Mouse (Mus musculus) intestine, embryonic 15.5 days (tissue): ENCODE data around the gene Hist1h3g. TPM values are rescaled to one million over a fixed set of nuclear protein-coding genes. Genes with fewer than 3 reads are reported as not detected.
A peak's percentile ranks its signal among the peaks of the same experiment; 100 is the strongest.

ENCODE experiments used
- ATAC-seq: fragments of 200-750 bp; cut with Nextera tagmentation; 2 replicates; pipeline ENCODE4 v1.8.0; 2017; ENCODE audit warnings: moderate TSS enrichment, moderate library complexity
- H3K27ac ChIP-seq: fragments of 300-500 bp; sonication (generic); 2 replicates; pipeline ENCODE4 v1.5.1; 2015; ENCODE audit warnings: mild to moderate bottlenecking, inconsistent platforms
- H3K27me3 ChIP-seq: fragments of 300-500 bp; sonication (generic); replicated peaks from 2 replicates; pipeline ENCODE4 v1.6.1; 2015; ENCODE audit warnings: inconsistent platforms
- H3K36me3 ChIP-seq: fragments of 300-500 bp; sonication (generic); 2 replicates; pipeline ENCODE4 v1.6.1; 2015; ENCODE audit warnings: inconsistent platforms
- H3K4me1 ChIP-seq: fragments of 300-500 bp; sonication (generic); replicated peaks from 2 replicates; pipeline ENCODE4 v1.6.1; 2015; ENCODE audit warnings: inconsistent platforms
- H3K4me2 ChIP-seq: fragments of 300-500 bp; sonication (generic); replicated peaks from 2 replicates; pipeline ENCODE4 v1.6.1; 2015; ENCODE audit warnings: mild to moderate bottlenecking, inconsistent platforms
- H3K4me3 ChIP-seq: fragments of 300-500 bp; sonication (generic); replicated peaks from 2 replicates; pipeline ENCODE4 v1.5.1; 2015; ENCODE audit warnings: inconsistent platforms
- H3K9ac ChIP-seq: fragments of 300-500 bp; sonication (generic); 2 replicates; pipeline ENCODE4 v1.6.1; 2015; ENCODE audit warnings: inconsistent platforms
- H3K9me3 ChIP-seq: fragments of 300-500 bp; sonication (generic); 2 replicates; pipeline ENCODE4 v1.6.1; 2016; ENCODE audit warnings: inconsistent platforms
- WGBS: fragments of 180-500 bp; shearing (Covaris S2); methylation state at CpG from one replicate; pipeline ENCODE4 v1.1.7; 2015; 5-methylcytosine and 5-hydroxymethylcytosine counted together
- polyA plus RNA-seq: library from polyadenylated mRNA; unstranded; fragments of >200 nt; fragmentation: Nextera tagmentation; extraction: Ambion mirVana; gene quantifications from 2 replicates; pipeline ENCODE4 v1.2.1, GENCODE M21; 2015

The Hist1h3g gene
- polyA plus RNA-seq, 1 experiment from 2014 or later, result 6.2 TPM

- peak; percentile 92 for ATAC-seq
- peaks cover 14% of the 10 kb centered on the region; the same call in 1 of the 2 replicates for H3K4me1 ChIP-seq
- peak within 1 kb of the TSS; percentile 62 for H3K9ac ChIP-seq
- H3K9me3 ChIP-seq, result no peaks in the 10 kb centered on the region
- H3K36me3 ChIP-seq, result no peaks in the 10 kb centered on the region
- H3K27me3 ChIP-seq, result no peaks in the 10 kb centered on the region
- peak within 1 kb of the TSS; percentile 51 for H3K4me3 ChIP-seq
- under 1% methylated on average over 43 of the region's 43 CpGs for WGBS
- H3K27ac ChIP-seq, result peak within 1 kb of the TSS; percentile 86
- peak within 1 kb of the TSS; percentile 75 for H3K4me2 ChIP-seq
These were observed 46.4 kb downstream of the Hist1h3g start, which contains the start of gene Hist1h4d for GRCm38 (mm10) chr13:23581408-23582218. Gene Hist1h4d (plus strand): TSS chr13:23581598.

GRCm38 (mm10) chr13:23582219-23583056 lies 47.2 kb downstream of the Hist1h3g start:
- Histone ChIP-seq H3K4me2 (peak overlapping the region; percentile 75), H3K9me3 (no peaks in the 10 kb centered on the region), H3K27me3 (no peaks in the 10 kb centered on the region), H3K9ac (peak overlapping the region; percentile 62), H3K4me1 (peaks cover 16% of the 10 kb centered on the region; the same call in 1 of the 2 replicates), H3K4me3 (peak overlapping the region; percentile 51), H3K27ac (peak overlapping the region; percentile 86), H3K36me3 (no peaks in the 10 kb centered on the region)
- WGBS, result 11% methylated on average over 6 of the region's 6 CpGs
- ATAC-seq, result no peak

GRCm38 (mm10) chr13:23583387-23584068 lies 48.3 kb downstream of the Hist1h3g start:
- no peak for ATAC-seq
- no peak overlapping the region for H3K9ac ChIP-seq
- H3K9me3 ChIP-seq, result no peaks in the 10 kb centered on the region
- peaks cover 16% of the 10 kb centered on the region; the same call in 1 of the 2 replicates for H3K4me1 ChIP-seq
- peak overlapping the region; percentile 6; the same call in 1 of the 2 replicates for H3K4me2 ChIP-seq
- no peak overlapping the region for H3K4me3 ChIP-seq
- H3K36me3 ChIP-seq, result no peaks in the 10 kb centered on the region
- H3K27me3 ChIP-seq, result no peaks in the 10 kb centered on the region
- peak overlapping the region; percentile 65 for H3K27ac ChIP-seq

- Histone ChIP-seq H3K4me1 (peaks cover 16% of the 10 kb centered on the region; the same call in 1 of the 2 replicates), H3K9me3 (no peaks in the 10 kb centered on the region), H3K4me2 (peak overlapping the region; percentile 68), H3K9ac (peak overlapping the region; percentile 31; the same call in 1 of the 2 replicates), H3K4me3 (0 out of 2 replicates have a peak overlapping the region, but pooled peaks have one; percentile 45), H3K27me3 (no peaks in the 10 kb centered on the region), H3K36me3 (no peaks in the 10 kb centered on the region), H3K27ac (peak overlapping the region; percentile 96)
- ATAC-seq, result no peak
These were observed 49.1 kb downstream of the Hist1h3g start for GRCm38 (mm10) chr13:23584331-23584730.

GRCm38 (mm10) chr13:23585029-23585441 lies 49.8 kb downstream of the Hist1h3g start:
- H3K36me3 ChIP-seq, result no peaks in the 10 kb centered on the region
- H3K4me2 ChIP-seq, result peak overlapping the region; percentile 68
- H3K9me3 ChIP-seq, result no peaks in the 10 kb centered on the region
- under 1% methylated on average over 21 of the region's 21 CpGs for WGBS
- H3K4me3 ChIP-seq, result peak overlapping the region; percentile 45
- H3K9ac ChIP-seq, result peak overlapping the region; percentile 51
- H3K27me3 ChIP-seq, result no peaks in the 10 kb centered on the region
- peaks cover 16% of the 10 kb centered on the region; the same call in 1 of the 2 replicates for H3K4me1 ChIP-seq
- ATAC-seq, result peak; percentile 18; the same call in 1 of the 2 replicates
- peak overlapping the region; percentile 96 for H3K27ac ChIP-seq

Other genes starting within 250 kb of the Hist1h3g start
- 34.5 and 40.5 TPM in 2 replicates for gene Zfp322a, start 166.2 kb upstream of the Hist1h3g start, polyA plus RNA-seq
- gene Abt1, start 111.6 kb upstream of the Hist1h3g start, polyA plus RNA-seq, result 11.2 TPM in 2 replicates
- 0.08 and 0.11 TPM in 2 replicates for gene Btn1a1, start 69.5 kb upstream of the Hist1h3g start, polyA plus RNA-seq
- 0.16 and 0.23 TPM in 2 replicates for gene Btn2a2, start 46.6 kb upstream of the Hist1h3g start, polyA plus RNA-seq
- 4.6 and 4.8 TPM in 2 replicates for gene Hist1h4h, start 4.4 kb upstream of the Hist1h3g start, polyA plus RNA-seq
- 6.7 TPM in 1 of 2 replicates, not detected in the other for gene Hist1h2af, start 1.5 kb upstream of the Hist1h3g start, polyA plus RNA-seq
- 1.1 and 1.3 TPM in 2 replicates for gene Hist1h2bh, start 8.0 kb downstream of the Hist1h3g start, polyA plus RNA-seq
- gene Hist1h3f, start 8.6 kb downstream of the Hist1h3g start, polyA plus RNA-seq, result 0.45 and 0.97 TPM in 2 replicates
- 0.88 and 1.0 TPM in 2 replicates for gene Hist1h4f, start 16.2 kb downstream of the Hist1h3g start, polyA plus RNA-seq
- 0.46 and 0.64 TPM in 2 replicates for gene Hist1h1d, start 17.8 kb downstream of the Hist1h3g start, polyA plus RNA-seq
- 3.5 and 4.3 TPM in 2 replicates for gene Hist1h3e, start 26.9 kb downstream of the Hist1h3g start, polyA plus RNA-seq
- gene Hist1h2ae, start 35.8 kb downstream of the Hist1h3g start, polyA plus RNA-seq, result 76.9 and 89.5 TPM in 2 replicates
- 7.1 and 11.5 TPM in 2 replicates for gene Hist1h2bg, start 36.0 kb downstream of the Hist1h3g start, polyA plus RNA-seq
- 4.2 and 4.5 TPM in 2 replicates for gene Hist1h2bf, start 38.8 kb downstream of the Hist1h3g start, polyA plus RNA-seq
- 1.8 and 3.0 TPM in 2 replicates for gene Hist1h2ad, start 39.0 kb downstream of the Hist1h3g start, polyA plus RNA-seq
- gene Hist1h3d, start 40.3 kb downstream of the Hist1h3g start, polyA plus RNA-seq, result 5.2 and 6.2 TPM in 2 replicates
- 98.7 and 101 TPM in 2 replicates for gene Hist1h4d, start 46.2 kb downstream of the Hist1h3g start, polyA plus RNA-seq
- 1.6 and 2.0 TPM in 2 replicates for gene Hist1h2be, start 85.7 kb downstream of the Hist1h3g start, polyA plus RNA-seq
- 17.6 and 21.2 TPM in 2 replicates for gene Hist1h1e, start 87.1 kb downstream of the Hist1h3g start, polyA plus RNA-seq
- gene Hist1h2ac, start 148.5 kb downstream of the Hist1h3g start, polyA plus RNA-seq, result 1.3 and 1.5 TPM in 2 replicates
- gene Hist1h2bc, start 148.8 kb downstream of the Hist1h3g start, polyA plus RNA-seq, result 79.3 and 89.9 TPM in 2 replicates
- gene Hist1h1t, start 160.4 kb downstream of the Hist1h3g start, polyA plus RNA-seq, result not detected in 2 replicates
- gene Hist1h4c, start 163.0 kb downstream of the Hist1h3g start, polyA plus RNA-seq, result 4.7 and 5.7 TPM in 2 replicates
- gene Hfe, start 175.4 kb downstream of the Hist1h3g start, polyA plus RNA-seq, result 6.4 and 7.9 TPM in 2 replicates
- gene Hist1h1c, start 203.4 kb downstream of the Hist1h3g start, polyA plus RNA-seq, result 32.4 and 36.0 TPM in 2 replicates
- gene Hist1h3c, start 210.2 kb downstream of the Hist1h3g start, polyA plus RNA-seq, result 4.4 and 7.7 TPM in 2 replicates
- 2.4 and 3.8 TPM in 2 replicates for gene Hist1h2bb, start 211.3 kb downstream of the Hist1h3g start, polyA plus RNA-seq
- 39.8 and 44.9 TPM in 2 replicates for gene Hist1h2ab, start 215.7 kb downstream of the Hist1h3g start, polyA plus RNA-seq
- 6.4 and 9.2 TPM in 2 replicates for gene Hist1h3b, start 216.8 kb downstream of the Hist1h3g start, polyA plus RNA-seq
- gene Hist1h4b, start 221.6 kb downstream of the Hist1h3g start, polyA plus RNA-seq, result 3.8 and 5.5 TPM in 2 replicates
- gene Hist1h4a, start 225.8 kb downstream of the Hist1h3g start, polyA plus RNA-seq, result 0.48 and 1.3 TPM in 2 replicates
- gene Hist1h3a, start 227.0 kb downstream of the Hist1h3g start, polyA plus RNA-seq, result 4.3 and 6.4 TPM in 2 replicates
- 1.2 and 2.2 TPM in 2 replicates for gene Hist1h1a, start 228.2 kb downstream of the Hist1h3g start, polyA plus RNA-seq
- not detected in 2 replicates for gene Trim38, start 234.5 kb downstream of the Hist1h3g start, polyA plus RNA-seq